Mouse (Mus musculus) subcutaneous adipose tissue, adult 2 months (tissue): ENCODE results near the gene Rad1. TPM values are rescaled to one million over a fixed set of nuclear protein-coding genes. Genes with fewer than 3 reads are reported as not detected.

Experiments used
- polyA plus RNA-seq: library from polyadenylated mRNA; depleted of rRNA; stranded (reverse); fragments of >200 nt; gene quantifications from 2 replicates; pipeline ENCODE4 v1.2.3, GENCODE M21; 2012; ENCODE audit warnings: low replicate concordance; rRNA removed

Gene Rad1
- polyA plus RNA-seq, result 6.2 and 12.5 TPM in 2 replicates

DNA sequence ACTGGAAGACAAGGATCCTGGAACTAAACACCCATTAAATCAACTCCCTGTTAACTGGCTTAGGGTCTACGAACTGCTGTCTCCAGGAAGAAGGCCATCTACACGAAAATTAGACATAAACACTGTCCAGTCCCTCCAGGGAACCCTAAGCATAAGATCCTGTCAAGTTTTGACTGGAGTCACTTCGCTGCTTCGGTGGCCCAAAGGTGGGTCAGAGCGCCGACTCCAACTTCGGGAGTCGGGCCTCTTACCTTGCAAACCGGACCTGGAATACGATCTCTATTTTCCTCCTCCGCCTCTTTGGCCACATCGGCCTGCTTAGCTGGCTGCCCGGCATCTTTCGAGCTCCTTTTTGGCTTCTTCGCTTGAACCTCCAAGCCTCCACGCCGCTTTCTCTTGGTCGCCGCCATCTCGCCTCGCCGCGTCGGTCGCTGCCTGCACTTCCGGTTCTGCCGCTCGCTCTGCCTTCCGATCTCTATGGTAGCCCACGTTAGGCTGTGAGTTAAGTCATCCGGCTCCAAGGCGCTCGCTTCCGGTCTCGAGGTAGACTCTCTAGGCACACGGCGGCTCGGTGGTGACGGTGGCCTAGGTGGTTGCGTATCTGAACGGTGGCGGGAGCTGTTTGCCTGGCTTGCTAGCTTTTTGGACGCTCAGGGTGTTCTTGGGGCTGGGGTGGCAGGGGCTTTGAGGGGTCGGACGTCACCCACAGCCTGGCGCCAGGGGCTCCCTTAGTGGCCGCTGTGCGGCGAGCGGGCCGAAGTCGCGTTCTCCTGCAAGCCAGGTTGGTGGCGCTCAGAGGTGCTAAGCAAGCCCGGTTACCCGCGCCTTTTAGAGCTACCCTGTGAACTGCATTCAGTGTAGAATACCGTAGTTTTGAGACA, at the start of gene Rad1, which contains the start of gene Brix1:
Gene Rad1, plus strand, starts transcription at position 535 of the 881 bp plus-strand sequence.
Gene Brix1, minus strand, starts transcription at position 464 of the 881 bp plus-strand sequence.

DNA sequence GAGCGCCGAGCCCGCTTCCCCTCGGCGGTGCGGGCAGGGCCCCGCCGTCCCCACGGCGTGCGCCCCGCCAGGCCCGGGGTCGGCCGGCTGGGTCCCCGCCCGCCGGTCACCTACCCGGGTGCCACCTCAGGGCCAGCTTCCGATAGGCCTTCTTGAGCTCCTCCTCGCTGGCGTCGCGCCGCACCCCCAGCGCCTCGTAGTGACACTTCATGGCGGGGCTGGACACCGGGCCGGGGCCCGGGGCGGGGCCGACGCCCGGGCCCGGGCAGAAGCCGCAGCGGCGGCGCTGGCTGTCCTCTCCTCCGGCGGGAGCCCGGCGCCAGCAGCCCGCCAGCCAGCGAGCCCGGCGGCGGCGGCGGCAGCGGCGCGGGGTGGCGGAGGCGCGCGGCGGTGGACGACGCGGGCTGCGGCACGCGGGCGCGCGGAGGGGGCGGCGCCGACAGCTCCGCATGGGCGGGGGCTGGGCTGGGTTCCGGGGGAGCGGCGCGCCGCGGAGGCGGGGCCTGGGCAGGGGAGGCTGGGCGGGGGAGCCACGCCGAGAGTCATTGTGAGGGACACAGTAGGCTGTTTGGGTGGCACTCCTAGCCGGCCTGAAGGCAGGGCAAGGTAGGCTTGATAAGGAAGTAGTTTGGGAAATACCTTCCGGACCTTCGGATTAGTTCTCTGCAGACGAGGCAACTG, 15.5 kb upstream of the Rad1 start, which contains the start of gene Dnajc21:
Gene Dnajc21, minus strand, starts transcription at position 366 of the 681 bp plus-strand sequence.

Other genes with a start within 250 kb of the Rad1 start
- not detected in 2 replicates for gene Gm21973, start 160.6 kb upstream of the Rad1 start, polyA plus RNA-seq
- gene Agxt2, start 127.5 kb upstream of the Rad1 start, polyA plus RNA-seq, result 0.14 TPM in 1 of 2 replicates, not detected in the other
- 1.0 and 1.7 TPM in 2 replicates for gene Dnajc21, start 15.5 kb upstream of the Rad1 start, polyA plus RNA-seq
- 2.1 and 3.8 TPM in 2 replicates for gene Brix1, start 71 bp upstream of the Rad1 start, polyA plus RNA-seq
- gene Ttc23l, start 72.7 kb downstream of the Rad1 start, polyA plus RNA-seq, result not detected in 2 replicates
- 2.7 and 5.1 TPM in 2 replicates for gene Rai14, start 228.6 kb downstream of the Rad1 start, polyA plus RNA-seq